Mouse (Mus musculus): ENCODE data around the gene Gm14190.
"Not testable (repeated sequence)": the region's sequence is repeated elsewhere in the genome, so short reads cannot be mapped to it uniquely, and the experiment has no call there.

Gm14190 gene

GRCm38 (mm10) chr11:99690463-99690862, at the start of gene Gm14190:
Gene Gm14190, minus strand, starts transcription at chr11:99690740.
- no peak for DNase-seq

- DNase-seq: no peak
Measured at GRCm38 (mm10) chr11:99734190-99734589, 43.6 kb upstream of the Gm14190 start, which contains the start of gene Gm14180. Gene Gm14180, minus strand, starts transcription at chr11:99734290.

- DNase-seq: no peak
Measured at GRCm38 (mm10) chr11:99724061-99724460, 33.5 kb upstream of the Gm14190 start.

GRCm38 (mm10) chr11:99718759-99719158, 28.2 kb upstream of the Gm14190 start:
- DNase-seq: no peak

- not testable (repeated sequence) for DNase-seq
Measured at GRCm38 (mm10) chr11:99685235-99685634, 5.3 kb downstream of the Gm14190 start.

GRCm38 (mm10) chr11:99683481-99683880, 7.1 kb downstream of the Gm14190 start:
- DNase-seq: no peak

- no peak for DNase-seq
Measured at GRCm38 (mm10) chr11:99665860-99666259, 24.7 kb downstream of the Gm14190 start, which contains the start of gene Krtap4-6. Gene Krtap4-6, minus strand, starts transcription at chr11:99665960.

- no peak for DNase-seq
Measured at GRCm38 (mm10) chr11:99662802-99663201, 27.7 kb downstream of the Gm14190 start.

- DNase-seq: no peak
Measured at GRCm38 (mm10) chr11:99659256-99659655, 31.3 kb downstream of the Gm14190 start.

GRCm38 (mm10) chr11:99658467-99659010, 32.0 kb downstream of the Gm14190 start, which contains the start of gene Gm11563:
Gene Gm11563, minus strand, starts transcription at chr11:99658960.
- DNase-seq: not testable (repeated sequence)

GRCm38 (mm10) chr11:99657051-99657450, 33.5 kb downstream of the Gm14190 start:
- DNase-seq: no peak

GRCm38 (mm10) chr11:99650136-99650535, 40.4 kb downstream of the Gm14190 start, which contains the start of gene Gm11555:
Gene Gm11555, minus strand, starts transcription at chr11:99650236.
- DNase-seq: no peak

- DNase-seq: no peak
Measured at GRCm38 (mm10) chr11:99646444-99646843, 44.1 kb downstream of the Gm14190 start.

- DNase-seq: no peak
Measured at GRCm38 (mm10) chr11:99644351-99644750, 46.2 kb downstream of the Gm14190 start.

GRCm38 (mm10) chr11:99643635-99644139, 46.9 kb downstream of the Gm14190 start, which contains the start of gene Krtap4-7:
Gene Krtap4-7, minus strand, starts transcription at chr11:99644089.
- not testable (repeated sequence) for DNase-seq

- no peak for DNase-seq
Measured at GRCm38 (mm10) chr11:99640926-99641325, 49.6 kb downstream of the Gm14190 start.

Data from lung, postnatal 10 days (tissue).